Mouse (Mus musculus) Muller cell, postnatal 12 days (primary cell): ENCODE measurements around the gene Npc2.

Source experiments
- DNase-seq: peaks from one replicate; pipeline ENCODE4 v3.0.0-alpha.2; 2015; ENCODE audit errors: inconsistent ontology term

The Npc2 gene

DNA sequence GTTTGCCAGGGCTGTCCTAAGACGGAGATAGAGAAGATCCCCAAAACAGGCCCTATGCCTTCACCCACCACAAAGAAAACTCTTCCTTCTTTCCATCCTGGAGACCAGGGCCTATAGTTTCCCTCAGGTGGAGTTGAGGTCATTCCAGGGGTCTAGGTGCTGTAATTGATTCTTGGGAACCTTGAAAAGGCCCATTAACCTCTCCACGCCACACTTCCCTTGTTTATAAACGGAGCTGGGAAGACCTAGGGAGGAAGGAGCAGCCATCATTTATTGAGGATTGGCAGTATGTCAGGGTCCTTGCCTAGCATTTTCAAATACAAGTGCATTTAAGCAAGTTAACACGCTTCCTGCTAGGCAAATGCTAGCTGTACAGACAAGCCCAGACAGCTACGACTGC lies 45.5 kb downstream of the Npc2 start:
- no peak for DNase-seq

DNA sequence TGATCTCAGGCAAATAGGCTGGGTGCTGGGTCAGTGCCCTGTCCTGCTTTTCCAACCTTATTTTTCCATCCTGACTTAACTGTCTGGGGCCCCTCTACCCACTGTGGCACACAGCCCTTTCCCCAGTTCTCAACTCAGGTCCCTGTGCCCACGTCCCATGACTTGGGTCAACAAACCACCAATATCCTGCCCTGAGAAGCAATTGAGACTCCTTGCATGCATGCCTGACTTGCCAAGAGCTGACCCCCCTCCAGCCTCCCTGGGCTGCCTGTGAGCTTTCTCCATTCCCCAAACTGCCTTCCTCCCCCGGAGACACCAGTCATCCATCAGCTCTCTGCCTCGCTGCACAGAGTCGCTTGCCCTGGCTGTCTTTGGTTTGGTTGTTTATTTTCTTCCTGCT lies 46.0 kb downstream of the Npc2 start:
- DNase-seq: no peak

DNA sequence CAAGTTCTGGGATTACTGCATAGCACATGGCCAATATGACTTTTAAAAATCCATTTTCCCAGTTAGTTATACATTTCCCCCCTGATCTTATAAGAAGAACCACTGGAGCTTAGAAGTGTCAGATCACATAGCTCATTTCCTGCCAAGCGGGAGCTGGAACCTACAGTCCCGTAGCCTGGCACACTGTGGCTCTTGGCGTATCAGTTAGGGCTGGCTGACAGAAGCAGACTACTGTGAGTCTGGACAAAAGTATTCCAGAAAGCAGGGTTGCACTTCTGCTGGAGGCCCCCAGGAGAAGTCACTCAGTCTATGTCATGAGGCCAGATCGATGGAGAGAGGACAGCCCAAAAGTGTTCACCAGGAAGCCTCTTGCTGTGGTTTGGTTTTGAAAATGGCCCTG lies 46.6 kb downstream of the Npc2 start:
- no peak for DNase-seq

DNA sequence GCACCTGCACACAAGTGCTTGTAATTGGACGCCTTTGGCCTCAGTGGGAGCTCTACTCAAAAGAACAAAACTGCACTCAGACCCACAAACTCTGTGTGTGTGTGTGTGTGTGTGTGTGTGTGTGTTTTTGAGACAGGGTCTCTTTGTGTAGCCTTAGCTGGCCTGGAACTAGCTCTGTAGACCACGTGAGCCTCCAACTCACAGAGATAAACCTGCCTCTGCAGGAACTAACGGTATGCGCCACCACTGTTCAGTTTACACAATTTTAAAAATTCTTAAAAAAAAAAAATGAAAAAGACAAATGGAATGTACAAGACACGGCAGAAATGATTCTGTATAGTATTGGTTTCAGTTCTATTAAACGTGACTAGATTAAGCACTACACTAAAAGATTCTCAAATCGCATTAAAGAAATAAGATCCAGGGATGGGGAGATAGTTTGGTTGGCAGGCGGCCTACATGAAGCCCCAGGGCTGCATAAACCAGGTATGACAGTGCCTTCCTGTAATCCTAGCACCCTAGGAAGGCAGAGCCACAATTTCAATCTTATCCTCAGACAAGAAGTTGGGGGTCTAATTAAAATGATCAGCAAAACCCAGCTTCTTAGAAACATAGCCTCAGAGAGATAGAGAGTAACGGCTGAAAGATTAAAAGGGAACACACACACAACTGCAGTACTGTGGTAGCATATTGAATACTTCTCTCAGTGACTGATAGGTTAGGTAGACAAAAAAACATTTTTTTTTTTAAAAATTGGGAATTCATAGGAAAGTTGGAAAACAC lies 54.3 kb downstream of the Npc2 start:
- DNase-seq: no peak

DNA sequence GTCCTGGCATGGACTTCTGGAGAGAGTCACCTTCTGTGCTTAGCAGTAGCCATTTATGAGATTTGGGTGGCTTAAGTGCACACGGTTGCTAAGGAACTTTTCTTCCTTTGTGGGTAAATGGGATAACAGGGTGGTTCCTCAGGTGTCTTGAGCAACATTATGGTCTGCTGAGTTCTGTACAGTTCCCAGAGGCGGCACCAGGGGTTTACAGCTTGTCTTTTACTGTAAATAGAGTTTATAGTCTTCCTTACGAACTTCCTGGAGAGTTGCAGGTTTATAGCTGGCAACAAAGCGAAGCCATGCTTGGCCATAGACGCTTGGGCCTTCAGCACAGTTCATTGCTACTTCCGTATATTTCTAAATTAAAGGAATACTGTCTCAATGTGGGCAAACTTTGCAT lies 58.4 kb downstream of the Npc2 start:
- no peak for DNase-seq

DNA sequence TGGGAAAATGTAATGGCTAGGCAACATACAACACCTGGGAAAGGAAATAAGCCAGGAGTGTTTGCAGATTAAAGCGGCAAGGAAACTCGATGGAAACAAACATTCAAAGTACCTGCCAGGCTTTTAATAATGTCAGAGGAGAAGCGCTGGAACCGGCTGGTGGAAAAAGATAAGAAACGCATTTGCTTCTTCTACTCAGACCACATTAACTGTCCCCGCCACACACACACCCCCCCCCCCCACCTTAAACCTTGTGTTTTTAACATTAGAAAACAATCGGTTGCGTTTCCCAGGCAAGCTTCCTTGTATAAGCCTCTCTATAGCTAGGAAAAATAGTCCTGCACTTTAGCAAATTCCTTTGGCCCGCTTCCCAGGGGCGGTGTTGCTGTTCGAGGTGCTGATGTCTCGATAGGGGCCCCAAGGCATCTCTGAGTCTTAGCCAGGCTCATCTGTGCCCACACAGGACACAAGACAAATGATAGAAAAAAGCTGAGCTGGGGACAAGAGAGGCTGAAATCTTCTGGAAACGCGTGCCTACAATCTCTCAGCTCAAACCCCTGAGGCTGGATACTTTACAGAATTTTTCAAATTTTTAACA lies 63.0 kb downstream of the Npc2 start:
- peak; percentile 61 for DNase-seq

DNA sequence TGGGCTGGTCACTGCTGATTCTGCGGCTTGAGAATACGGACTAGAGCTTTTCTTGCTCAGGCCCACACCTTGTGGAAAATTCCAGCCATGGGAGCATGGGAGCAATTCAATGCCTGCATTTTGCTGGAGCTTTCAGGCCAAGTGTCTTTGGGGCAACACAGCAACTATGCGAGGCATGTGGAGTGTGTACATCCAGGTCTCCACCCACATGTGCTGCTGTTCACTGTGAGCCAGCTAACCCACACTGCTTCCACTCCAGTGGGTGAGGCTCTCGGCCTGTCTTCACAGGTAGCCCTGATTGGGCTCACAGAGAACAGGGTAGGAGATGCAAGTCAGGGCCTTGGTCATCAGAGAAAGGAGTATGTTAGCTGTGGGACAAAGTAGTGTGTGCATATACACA lies 65.1 kb downstream of the Npc2 start:
- DNase-seq: no peak

DNA sequence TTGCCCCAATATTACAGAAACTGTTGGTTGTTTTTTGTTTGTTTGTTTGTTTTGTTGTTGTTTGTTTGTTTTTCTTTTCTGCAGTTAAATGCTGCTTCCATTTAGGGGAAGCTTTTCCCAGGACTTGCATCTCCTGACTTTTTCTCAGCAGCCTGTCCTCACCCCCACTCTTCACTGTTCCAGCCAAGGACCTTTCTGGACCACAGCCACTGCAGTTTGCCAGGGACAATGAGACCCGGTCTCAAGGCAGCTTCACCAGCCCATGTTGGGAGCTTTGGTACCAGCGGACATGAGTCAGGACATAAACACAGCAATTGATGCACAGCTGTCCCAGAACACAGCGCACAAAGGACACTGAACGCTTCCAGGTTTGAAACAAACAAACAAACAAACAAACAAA lies 66.1 kb downstream of the Npc2 start:
- DNase-seq: no peak
